Mouse (Mus musculus): Measurements from ENCODE around the gene Map3k3. TPM values are rescaled to one million over a fixed set of nuclear protein-coding genes. Genes with fewer than 3 reads are reported as not detected.

The Map3k3 gene
- polyA plus RNA-seq, 1 experiment from 2014 or later, result 25.1 TPM

- Histone ChIP-seq H3K27me3 (ENCODE audit: insufficient read depth, poor library complexity, severe bottlenecking) (no peaks in the 10 kb centered on the region), H3K4me1 (peaks cover 23% of the 10 kb centered on the region), H3K4me3 (no peak overlapping the region), H3K9me3 (no peaks in the 10 kb centered on the region), H3K27ac (no peak overlapping the region), H3K36me3 (peaks cover 92% of the 10 kb centered on the region)
- WGBS, result 68% methylated on average over 2 of the region's 2 CpGs
- no peak for DNase-seq (ENCODE audit: low spot score)
Observed at GRCm38 (mm10) chr11:106154770-106155169, 70.4 kb downstream of the Map3k3 start.

- no peak for DNase-seq (ENCODE audit: low spot score)
- Histone ChIP-seq H3K27me3 (ENCODE audit: insufficient read depth, poor library complexity, severe bottlenecking) (no peaks in the 10 kb centered on the region), H3K36me3 (peaks cover 82% of the 10 kb centered on the region), H3K4me1 (peaks cover 27% of the 10 kb centered on the region), H3K9me3 (no peaks in the 10 kb centered on the region), H3K4me3 (no peak overlapping the region), H3K27ac (no peak overlapping the region)
- 67% methylated on average over 3 of the region's 3 CpGs for WGBS
Observed at GRCm38 (mm10) chr11:106155761-106156160, 71.3 kb downstream of the Map3k3 start.

- peaks cover 77% of the 10 kb centered on the region for H3K36me3 ChIP-seq
- WGBS, result 77% methylated on average over 1 of the region's 1 CpGs
- no peak overlapping the region for H3K27ac ChIP-seq
- DNase-seq (ENCODE audit: low spot score), result no peak
- H3K27me3 ChIP-seq (ENCODE audit: insufficient read depth, poor library complexity, severe bottlenecking), result no peaks in the 10 kb centered on the region
- no peak overlapping the region for H3K4me3 ChIP-seq
- peaks cover 32% of the 10 kb centered on the region for H3K4me1 ChIP-seq
- H3K9me3 ChIP-seq, result no peaks in the 10 kb centered on the region
Observed at GRCm38 (mm10) chr11:106156257-106156656, 71.8 kb downstream of the Map3k3 start.

- 86% methylated on average over 7 of the region's 7 CpGs for WGBS
- Histone ChIP-seq H3K27me3 (ENCODE audit: insufficient read depth, poor library complexity, severe bottlenecking) (no peaks in the 10 kb centered on the region), H3K9me3 (no peaks in the 10 kb centered on the region), H3K27ac (no peak overlapping the region), H3K4me1 (peaks cover 38% of the 10 kb centered on the region), H3K36me3 (peaks cover 68% of the 10 kb centered on the region), H3K4me3 (no peak overlapping the region)
- no peak for DNase-seq (ENCODE audit: low spot score)
Observed at GRCm38 (mm10) chr11:106157154-106157553, 72.7 kb downstream of the Map3k3 start.

- H3K9me3 ChIP-seq, result no peaks in the 10 kb centered on the region
- H3K4me1 ChIP-seq, result peaks cover 39% of the 10 kb centered on the region
- peak overlapping the region; percentile 90 for H3K4me3 ChIP-seq
- no peaks in the 10 kb centered on the region for H3K27me3 ChIP-seq (ENCODE audit: insufficient read depth, poor library complexity, severe bottlenecking)
- WGBS, result 55% methylated on average over 14 of the region's 14 CpGs
- H3K27ac ChIP-seq, result peak overlapping the region; percentile 97
- H3K36me3 ChIP-seq, result peaks cover 58% of the 10 kb centered on the region
- DNase-seq (ENCODE audit: low spot score), result no peak
Observed at GRCm38 (mm10) chr11:106158081-106158929, 73.9 kb downstream of the Map3k3 start.

- Histone ChIP-seq H3K36me3 (peaks cover 59% of the 10 kb centered on the region), H3K4me1 (peaks cover 44% of the 10 kb centered on the region), H3K9me3 (no peaks in the 10 kb centered on the region), H3K27ac (peak overlapping the region; percentile 97), H3K4me3 (peak overlapping the region; percentile 90), H3K27me3 (ENCODE audit: insufficient read depth, poor library complexity, severe bottlenecking) (no peaks in the 10 kb centered on the region)
- no peak for DNase-seq (ENCODE audit: low spot score)
- WGBS, result 33% methylated on average over 9 of the region's 9 CpGs
Observed at GRCm38 (mm10) chr11:106158930-106159215, 74.5 kb downstream of the Map3k3 start.

GRCm38 (mm10) chr11:106159216-106159920 is 75.0 kb downstream of the Map3k3 start:
- Histone ChIP-seq H3K4me1 (peaks cover 45% of the 10 kb centered on the region), H3K9me3 (no peaks in the 10 kb centered on the region), H3K27ac (peak overlapping the region; percentile 97), H3K27me3 (ENCODE audit: insufficient read depth, poor library complexity, severe bottlenecking) (no peaks in the 10 kb centered on the region), H3K36me3 (peaks cover 59% of the 10 kb centered on the region), H3K4me3 (peak overlapping the region; percentile 90)
- WGBS, result under 1% methylated on average over 25 of the region's 25 CpGs
- peak; percentile 82 for DNase-seq (ENCODE audit: low spot score)

GRCm38 (mm10) chr11:106159921-106160840 is 75.8 kb downstream of the Map3k3 start:
- Histone ChIP-seq H3K27me3 (ENCODE audit: insufficient read depth, poor library complexity, severe bottlenecking) (no peaks in the 10 kb centered on the region), H3K36me3 (peaks cover 58% of the 10 kb centered on the region), H3K4me1 (peaks cover 45% of the 10 kb centered on the region), H3K4me3 (peak overlapping the region; percentile 90), H3K27ac (peak overlapping the region; percentile 97), H3K9me3 (no peaks in the 10 kb centered on the region)
- DNase-seq (ENCODE audit: low spot score), result peak; percentile 89
- under 1% methylated on average over 80 of the region's 106 CpGs for WGBS

GRCm38 (mm10) chr11:106160841-106161721 is 76.7 kb downstream of the Map3k3 start, which contains the start of the genes Gm10840 and Limd2:
Gm10840 (plus strand) TSS chr11:106160850.
Limd2 (minus strand) TSS chr11:106160860.
- no peak for DNase-seq (ENCODE audit: low spot score)
- Histone ChIP-seq H3K27me3 (ENCODE audit: insufficient read depth, poor library complexity, severe bottlenecking) (no peaks in the 10 kb centered on the region), H3K4me3 (peak within 1 kb of the TSS; percentile 90), H3K27ac (peak within 1 kb of the TSS; percentile 97), H3K4me1 (peaks cover 45% of the 10 kb centered on the region), H3K36me3 (peaks cover 57% of the 10 kb centered on the region), H3K9me3 (no peaks in the 10 kb centered on the region)
- WGBS, result 33% methylated on average over 22 of the region's 22 CpGs

GRCm38 (mm10) chr11:106162237-106162636 is 77.8 kb downstream of the Map3k3 start:
- Histone ChIP-seq H3K4me3 (no peak overlapping the region), H3K27ac (no peak overlapping the region)
- WGBS, result 85% methylated on average over 2 of the region's 2 CpGs

GRCm38 (mm10) chr11:106163546-106163945 is 79.1 kb downstream of the Map3k3 start:
- peaks cover 52% of the 10 kb centered on the region for H3K36me3 ChIP-seq
- DNase-seq (ENCODE audit: low spot score), result no peak

More at GRCm38 (mm10) chr11:106162237-106162636, 77.8 kb downstream of the Map3k3 start:
- DNase-seq (ENCODE audit: low spot score), result peak; percentile 67
- Histone ChIP-seq H3K27me3 (ENCODE audit: insufficient read depth, poor library complexity, severe bottlenecking) (no peaks in the 10 kb centered on the region), H3K9me3 (no peaks in the 10 kb centered on the region), H3K36me3 (peaks cover 53% of the 10 kb centered on the region), H3K4me1 (peaks cover 45% of the 10 kb centered on the region)

More at GRCm38 (mm10) chr11:106163546-106163945, 79.1 kb downstream of the Map3k3 start:
- Histone ChIP-seq H3K27me3 (ENCODE audit: insufficient read depth, poor library complexity, severe bottlenecking) (no peaks in the 10 kb centered on the region), H3K4me3 (no peak overlapping the region), H3K27ac (peak overlapping the region; percentile 47; the same call in 1 of the 2 replicates), H3K9me3 (no peaks in the 10 kb centered on the region), H3K4me1 (peaks cover 33% of the 10 kb centered on the region)
- WGBS, result 82% methylated on average over 4 of the region's 4 CpGs
